Mouse (Mus musculus) CH12.LX (cell line): ENCODE data around the gene Ift140.

ENCODE experiments used
- CTCF ChIP-seq, 2 experiments: IDR thresholded peaks in 1 of 2; conservative IDR thresholded peaks in 1 of 2; 2 replicates each; pipeline ENCODE4 v1.5.1; 2011 to 2012; ENCODE audit warnings: low read depth in 2 of 2, low read length in 2 of 2, improper control_type of control experiment in 1 of 2, inconsistent platforms in 1 of 2, mild to moderate bottlenecking in 1 of 2, moderate library complexity in 1 of 2
- EP300 ChIP-seq: IDR thresholded peaks from 2 replicates; pipeline ENCODE4 v1.6.1; 2011; ENCODE audit warnings: low read length, improper control_type of control experiment
- JUND ChIP-seq: conservative IDR thresholded peaks from 2 replicates; pipeline ENCODE4 v1.6.1; 2011; ENCODE audit warnings: low read depth, low read length, improper control_type of control experiment
- POLR2AphosphoS2 ChIP-seq: IDR thresholded peaks from 2 replicates; pipeline ENCODE4 v1.6.1; 2011; ENCODE audit warnings: low read depth, low read length, improper control_type of control experiment
- SMC3 ChIP-seq: IDR thresholded peaks from 2 replicates; pipeline ENCODE4 v1.6.1; 2011; ENCODE audit warnings: low read depth, low read length, improper control_type of control experiment
- TCF12 ChIP-seq: IDR thresholded peaks from 2 replicates; pipeline ENCODE4 v1.6.1; 2014; ENCODE audit warnings: low read depth, mild to moderate bottlenecking, inconsistent platforms, low read length, improper control_type of control experiment
- ZC3H11A ChIP-seq: IDR thresholded peaks from 2 replicates; pipeline ENCODE4 v1.6.1; 2012; ENCODE audit warnings: low read depth, mild to moderate bottlenecking, inconsistent platforms, low read length, improper control_type of control experiment
- ZNF384 ChIP-seq: IDR thresholded peaks from 2 replicates; pipeline ENCODE4 v1.6.1; 2012; ENCODE audit warnings: low read depth, low read length, improper control_type of control experiment, inconsistent platforms

- TF ChIP-seq CTCF (conservative IDR thresholded peaks at IDR 0.05 in 1 of 2, IDR thresholded peaks at IDR 0.05 in 1 of 2; ENCODE audit: low read depth in 2 of 2, low read length in 2 of 2) = no peak
- no peak for TF ChIP-seq ZNF384
- no peak for TF ChIP-seq JUND
- no peak for TF ChIP-seq SMC3
- TF ChIP-seq EP300 = no peak
- no peak for TF ChIP-seq ZC3H11A
- no peak for TF ChIP-seq POLR2AphosphoS2
- no peak for TF ChIP-seq TCF12
Measured at GRCm38 (mm10) chr17:25082887-25083286, 67.0 kb downstream of the Ift140 start.
